15 mouse cellular contexts compared by ENCODE assay signal in genomic region chr3:49282679-49283078, GRCm38 (mm10).
"Had no signal": no experiment of that assay in that cellular context is flagged by ENCODE, and none has a peak within 500 bp of the region (broad histone marks: within the 10 kb centered on the region; RNA-seq: fewer than 3 reads in every experiment).

No protein-coding gene starts in this region.

- DNase-seq: kidney, adult 2 months; kidney, postnatal 14 days; left cerebral cortex, postnatal 4 days; lung, adult 2 months; lung, postnatal 36 days; right cerebral cortex, adult 18-20 months; right cerebral cortex, postnatal 25 days; thymus, adult 18-20 months; thymus, postnatal 14 days had no signal

- H3K9ac ChIP-seq: kidney, embryonic 15.5 days; limb, embryonic 13.5 days; liver, embryonic 14.5 days; neural tube, embryonic 13.5 days had no signal

- H3K4me1 ChIP-seq: kidney, embryonic 15.5 days; limb, embryonic 13.5 days; neural tube, embryonic 13.5 days had no signal

- H3K36me3 ChIP-seq: kidney, embryonic 15.5 days; limb, embryonic 13.5 days; neural tube, embryonic 13.5 days had no signal

- ATAC-seq: lung, postnatal 0 days had no signal

- H3K27me3 ChIP-seq: kidney, embryonic 15.5 days; limb, embryonic 13.5 days; neural tube, embryonic 13.5 days had no signal

- H3K27ac ChIP-seq: kidney, embryonic 15.5 days; limb, embryonic 13.5 days; liver, embryonic 14.5 days; neural tube, embryonic 13.5 days; stomach, postnatal 0 days had no signal

- H3K4me2 ChIP-seq: kidney, embryonic 15.5 days; limb, embryonic 13.5 days; neural tube, embryonic 13.5 days had no signal

- H3K4me3 ChIP-seq: kidney, embryonic 15.5 days; limb, embryonic 13.5 days; neural tube, embryonic 13.5 days had no signal

- H3K9me3 ChIP-seq: kidney, embryonic 15.5 days; limb, embryonic 13.5 days; neural tube, embryonic 13.5 days had no signal
